Comparison of ENCODE assay signal across 27 mouse cellular contexts in genomic region chrX:38772478-38772877, GRCm38 (mm10). TPM values are rescaled to one million over a fixed set of nuclear protein-coding genes. Genes with fewer than 3 reads are reported as not detected.
DNase-seq lines count a peak whose midpoint lies in the region; ATAC-seq and TF ChIP-seq lines count a peak whose summit lies in the region.
"Had no signal": no experiment of that assay in that cellular context is flagged by ENCODE, and none has a peak within 500 bp of the region (broad histone marks: within the 10 kb centered on the region; RNA-seq: fewer than 3 reads in every experiment).

Gene 6030498E09Rik (plus strand): TSS chrX:38772671.

- H3K27me3 ChIP-seq in heart, adult 2 months (ENCODE audit: control insufficient read depth, insufficient read depth, low read length), result no peaks in the 10 kb centered on the region
- peaks cover 2% of the 10 kb centered on the region for H3K27me3 ChIP-seq in megakaryocyte, embryonic 14.5 days (replicated peaks)
- H3K27me3 ChIP-seq: forebrain, embryonic 13.5 days; kidney, embryonic 15.5 days; neural tube, embryonic 13.5 days had no signal

- 23% methylated on average over 9 of the region's 9 CpGs for WGBS in heart, adult 2 months

- no peak for TF ChIP-seq EP300 in heart, adult 2 months (IDR thresholded peaks at IDR 0.05; ENCODE audit: insufficient read depth, low read depth, low read length)

- H3K36me3 ChIP-seq in heart, adult 2 months (ENCODE audit: control insufficient read depth, insufficient read depth, low read length), result no peaks in the 10 kb centered on the region
- no peaks in the 10 kb centered on the region for H3K36me3 ChIP-seq in megakaryocyte, embryonic 14.5 days (replicated peaks; ENCODE audit: low read length)
- H3K36me3 ChIP-seq: hindbrain, embryonic 10.5 days; kidney, embryonic 15.5 days; neural tube, embryonic 13.5 days had no signal

- H3K4me1 ChIP-seq in heart, adult 2 months (ENCODE audit: control insufficient read depth, insufficient read depth, low read length), result no peaks in the 10 kb centered on the region; the same call in 1 of the 2 replicates
- H3K4me1 ChIP-seq in megakaryocyte, embryonic 14.5 days, result 0 out of 2 replicates have a peak, but pooled peaks cover 5% of the 10 kb centered on the region
- H3K4me1 ChIP-seq: forebrain, embryonic 13.5 days; hindbrain, embryonic 10.5 days; kidney, embryonic 15.5 days; neural tube, embryonic 13.5 days had no signal

- no peak for ATAC-seq in megakaryocyte, adult 5-6 weeks (ENCODE audit: poor library complexity, severe bottlenecking)
- ATAC-seq in megakaryocyte-erythroid progenitor cell, adult 5-6 weeks (replicated peaks; ENCODE audit: low FRiP score, low TSS enrichment, poor library complexity, severe bottlenecking), result peak; percentile 96
- ATAC-seq: intestine, postnatal 0 days had no signal

- no peaks in the 10 kb centered on the region for H3K9me3 ChIP-seq in megakaryocyte, embryonic 14.5 days
- H3K9me3 ChIP-seq: forebrain, embryonic 13.5 days; hindbrain, embryonic 10.5 days; kidney, embryonic 15.5 days; neural tube, embryonic 13.5 days had no signal

- H3K79me2 ChIP-seq in heart, adult 2 months (replicated peaks; ENCODE audit: control insufficient read depth, insufficient read depth, low read length), result no peaks in the 10 kb centered on the region

- H3K9ac ChIP-seq in heart, adult 2 months (ENCODE audit: low read depth, low read length), result no peak within 1 kb of the TSS
- H3K9ac ChIP-seq: forebrain, embryonic 13.5 days; kidney, embryonic 15.5 days; neural tube, embryonic 13.5 days had no signal

- DNase-seq in heart, adult 18-20 months, result peak; percentile 0 to 2
- DNase-seq in heart, adult 2 months, result no peak
- peak; percentile 25 for DNase-seq in heart, postnatal 4 days
- no peak for DNase-seq in B cell, adult 2 months
- DNase-seq in right cerebral cortex, postnatal 36 days (ENCODE audit: low spot score in 2 of 2), result no peak
- DNase-seq: cerebellum, adult 11 months; gastrocnemius, postnatal 14 days; spleen, adult 18-20 months; thymus, postnatal 25 days had no signal

- TF ChIP-seq POLR2A in heart, adult 2 months (IDR thresholded peaks at IDR 0.05; ENCODE audit: insufficient read depth, low read depth, low read length), result no peak

- H3K4me3 ChIP-seq in heart, adult 2 months, result no peak within 1 kb of the TSS
- peak within 1 kb of the TSS; percentile 71 for H3K4me3 ChIP-seq in megakaryocyte, embryonic 14.5 days (replicated peaks)
- H3K4me3 ChIP-seq: erythroblast, embryonic 14.5 days; forebrain, embryonic 13.5 days; hindbrain, embryonic 10.5 days; kidney, embryonic 15.5 days; neural tube, embryonic 13.5 days had no signal

- no peak for TF ChIP-seq CTCF in heart, adult 2 months (IDR thresholded peaks at IDR 0.05)

- intact Hi-C loops in heart, adult 2 months (cut with DNase I), result loop anchor here (10.0 kb wide), 1 partner anchor 258 kb away; no protein-coding TSS in a partner anchor

- H3K27ac ChIP-seq in heart, adult 2 months, result no peak within 1 kb of the TSS
- H3K27ac ChIP-seq: forebrain, embryonic 13.5 days; hindbrain, embryonic 10.5 days; hindbrain, postnatal 0 days; kidney, embryonic 15.5 days; macrophage; neural tube, embryonic 13.5 days had no signal

RNA-seq across cellular contexts. Expression of gene 6030498E09Rik, which starts in this region (rescaled TPM):
- not detected for total RNA-seq in heart, adult 18-20 months (2021)
- not detected for total RNA-seq in heart, adult 2 months (2021)
- not detected in 2 replicates for polyA plus RNA-seq in heart, adult 2 months (2012; rRNA removed)
- not detected in 2 replicates for polyA plus RNA-seq in megakaryocyte, embryonic 14.5 days (2012; ENCODE audit: insufficient read depth, low replicate concordance)
- total RNA-seq in megakaryocyte, adult 5-6 weeks (2015), result not detected in 2 replicates
- not detected in 2 replicates for total RNA-seq in megakaryocyte, adult 5-6 weeks (2017)
- total RNA-seq in heart, postnatal 4 days (2021), result under 1 TPM in 1 of 2 experiments, not detected in 1; 0.20 TPM
- total RNA-seq in megakaryocyte-erythroid progenitor cell, adult 5-6 weeks (2014; fragmentation: Nextera tagmentation), result 3.7 and 4.4 TPM in 2 replicates
- total RNA-seq in megakaryocyte-erythroid progenitor cell, adult 5-6 weeks (2017), result 1.6 and 13.5 TPM in 2 replicates
- total RNA-seq: adrenal gland, postnatal 14 days; gastrocnemius, postnatal 14 days; layer of hippocampus, postnatal 14 days; left cerebral cortex, postnatal 14 days had no signal
- polyA plus RNA-seq: embryonic facial prominence, embryonic 11.5 days; erythroblast, embryonic 14.5 days; forebrain, embryonic 13.5 days; hindbrain, embryonic 10.5 days; hindbrain, postnatal 0 days; kidney, embryonic 15.5 days; large intestine, adult 2 months; limb, embryonic 14.5 days; macrophage; midbrain, embryonic 14.5 days; neural tube, embryonic 13.5 days had no signal

Comparison
In these comparisons a context has a peak if more than half of its experiments do, and no peak if none do; other contexts are left out.
1. Peak in DNase-seq in heart, adult 18-20 months; RNA of the gene not detected or under 1 TPM.
2. Peak in DNase-seq in heart, postnatal 4 days; RNA of the gene not detected or under 1 TPM.